Mouse (Mus musculus) liver, postnatal 0 days (tissue): ENCODE results near the gene Sec62. TPM values are rescaled to one million over a fixed set of nuclear protein-coding genes. Genes with fewer than 3 reads are reported as not detected.
"Not testable (repeated sequence)": the region's sequence is repeated elsewhere in the genome, so short reads cannot be mapped to it uniquely, and the experiment has no call there.

ENCODE experiments used
- ATAC-seq: fragments of 200-750 bp; cut with Nextera tagmentation; 2 replicates; pipeline ENCODE4 v1.8.0; 2017; ENCODE audit warnings: mild to moderate bottlenecking, moderate library complexity
- DNase-seq: peaks from one replicate; pipeline ENCODE4 v3.0.0-alpha.2; 2016
- H3K27ac ChIP-seq: fragments of 300-500 bp; sonication (generic); 2 replicates; pipeline ENCODE4 v1.5.1; 2014; ENCODE audit warnings: antibody characterized with exemption, moderate library complexity, mild to moderate bottlenecking, low read depth
- H3K27me3 ChIP-seq: fragments of 300-500 bp; sonication (generic); 2 replicates; pipeline ENCODE4 v1.6.1; 2014; ENCODE audit warnings: low read length, control low read depth, mixed read lengths; ENCODE audit not compliant: insufficient read depth
- H3K36me3 ChIP-seq: fragments of 300-500 bp; sonication (generic); replicated peaks from 2 replicates; pipeline ENCODE4 v1.6.1; 2014; ENCODE audit warnings: mild to moderate bottlenecking, control low read depth, low read length, moderate library complexity, mixed read lengths; ENCODE audit not compliant: insufficient read depth
- H3K4me1 ChIP-seq: fragments of 300-500 bp; sonication (generic); 2 replicates; pipeline ENCODE4 v1.6.1; 2014; ENCODE audit warnings: antibody characterized with exemption, mild to moderate bottlenecking, control low read depth; ENCODE audit not compliant: insufficient read depth
- H3K4me2 ChIP-seq: fragments of 300-500 bp; sonication (generic); 2 replicates; pipeline ENCODE4 v1.6.1; 2014; ENCODE audit warnings: low read depth, mild to moderate bottlenecking, low read length, moderate library complexity, mixed read lengths
- H3K4me3 ChIP-seq: fragments of 300-500 bp; sonication (generic); 2 replicates; pipeline ENCODE4 v1.5.1; 2014; ENCODE audit warnings: low read depth, low read length
- H3K9ac ChIP-seq: fragments of 300-500 bp; sonication (generic); replicated peaks from 2 replicates; pipeline ENCODE4 v1.6.1; 2014; ENCODE audit warnings: mild to moderate bottlenecking, moderate library complexity
- H3K9me3 ChIP-seq: fragments of 300-500 bp; sonication (generic); 2 replicates; pipeline ENCODE4 v1.6.1; 2016; ENCODE audit warnings: mild to moderate bottlenecking, control low read depth, low read length, mixed read lengths
- CTCF ChIP-seq: sonication (generic); IDR thresholded peaks from 2 replicates; pipeline ENCODE4 v1.5.1; 2016; ENCODE audit warnings: antibody characterized with exemption, low read depth
- EP300 ChIP-seq: IDR thresholded peaks from 2 replicates; pipeline ENCODE4 v1.6.1; 2016; ENCODE audit warnings: antibody characterized with exemption, low read depth, mild to moderate bottlenecking
- WGBS: fragments of 180-500 bp; shearing (Covaris S2); extraction: QIAGEN DNeasy Blood & Tissue Kit; methylation state at CpG from one replicate; pipeline ENCODE4 v1.1.7; 2014; ENCODE audit not compliant: insufficient replicate concordance; 5-methylcytosine and 5-hydroxymethylcytosine counted together
- polyA plus RNA-seq: library from polyadenylated mRNA; unstranded; fragments of >200 nt; fragmentation: Nextera tagmentation; extraction: Ambion mirVana; gene quantifications from 2 replicates; pipeline ENCODE4 v1.2.1, GENCODE M21; 2015

Gene Sec62
- polyA plus RNA-seq, 1 experiment from 2014 or later = 90.8 TPM

- H3K4me2 ChIP-seq = no peak overlapping the region
- peak; percentile 75 for ATAC-seq
- no peak overlapping the region for H3K4me3 ChIP-seq
- no peaks in the 10 kb centered on the region for H3K36me3 ChIP-seq
- H3K9ac ChIP-seq = no peak overlapping the region
- no peak overlapping the region for H3K27ac ChIP-seq
- WGBS = 59% methylated on average over 1 of the region's 1 CpGs
- H3K4me1 ChIP-seq = no peaks in the 10 kb centered on the region
- TF ChIP-seq EP300 = no peak
- no peak for TF ChIP-seq CTCF
- H3K9me3 ChIP-seq = no peaks in the 10 kb centered on the region
- no peak for DNase-seq
- no peaks in the 10 kb centered on the region for H3K27me3 ChIP-seq
Measured at GRCm38 (mm10) chr3:30847413-30847812, 54.7 kb downstream of the Sec62 start.

GRCm38 (mm10) chr3:30851422-30851821 is 58.7 kb downstream of the Sec62 start:
- H3K4me3 ChIP-seq = no peak overlapping the region

DNA sequence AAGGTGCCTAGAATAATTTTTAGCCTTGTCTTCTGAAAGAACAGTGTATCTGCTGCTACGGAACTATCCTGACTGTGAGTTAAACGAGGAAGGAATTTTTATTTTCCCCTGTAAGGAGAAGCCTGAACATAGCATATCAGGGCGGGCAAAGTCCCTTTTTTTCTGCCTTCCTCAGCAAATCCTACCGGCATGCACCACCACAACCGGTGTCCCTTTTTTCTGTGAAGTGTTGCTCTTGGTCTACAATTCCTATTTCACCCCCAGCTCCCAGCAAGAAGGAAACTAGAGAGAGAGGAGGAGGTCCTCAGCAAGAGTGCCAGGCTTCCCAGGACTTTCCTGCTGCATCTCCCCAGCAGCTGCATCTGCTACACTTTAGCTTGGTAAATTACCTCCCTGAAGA is 60.9 kb downstream of the Sec62 start:
- ATAC-seq (no peak), DNase-seq (no peak)
- TF ChIP-seq EP300 = no peak
- no peak for TF ChIP-seq CTCF
- no peak overlapping the region for H3K4me3 ChIP-seq
- no peak overlapping the region for H3K4me2 ChIP-seq
- H3K9ac ChIP-seq = no peak overlapping the region
- no peaks in the 10 kb centered on the region for H3K9me3 ChIP-seq
- no peaks in the 10 kb centered on the region for H3K36me3 ChIP-seq
- 62% methylated on average over 5 of the region's 5 CpGs for WGBS
- peaks cover 9% of the 10 kb centered on the region; the same call in 1 of the 2 replicates for H3K27me3 ChIP-seq
- H3K27ac ChIP-seq = no peak overlapping the region
- H3K4me1 ChIP-seq = peaks cover 6% of the 10 kb centered on the region

More at GRCm38 (mm10) chr3:30851422-30851821, 58.7 kb downstream of the Sec62 start:
- Histone ChIP-seq H3K36me3 (no peaks in the 10 kb centered on the region), H3K27me3 (peaks cover 8% of the 10 kb centered on the region; the same call in 1 of the 2 replicates), H3K4me2 (no peak overlapping the region), H3K4me1 (peaks cover 6% of the 10 kb centered on the region), H3K9me3 (no peaks in the 10 kb centered on the region), H3K27ac (no peak overlapping the region), H3K9ac (no peak overlapping the region)
- TF ChIP-seq CTCF = no peak
- TF ChIP-seq EP300 = no peak
- 51% methylated on average over 6 of the region's 6 CpGs for WGBS
- ATAC-seq (no peak), DNase-seq (no peak)

- WGBS = 2% methylated on average over 65 of the region's 75 CpGs
- H3K9me3 ChIP-seq = no peaks in the 10 kb centered on the region
- peak within 1 kb of the TSS; percentile 64 for H3K4me3 ChIP-seq
- H3K4me2 ChIP-seq = peak within 1 kb of the TSS; percentile 94
- H3K4me1 ChIP-seq = peaks cover 6% of the 10 kb centered on the region
- ATAC-seq (peak; percentile 87), DNase-seq (peak; percentile 81)
- no peaks in the 10 kb centered on the region for H3K36me3 ChIP-seq
- H3K27me3 ChIP-seq = peaks cover 9% of the 10 kb centered on the region; the same call in 1 of the 2 replicates
- peak within 1 kb of the TSS; percentile 73 for H3K9ac ChIP-seq
- TF ChIP-seq EP300 (no peak), CTCF (peak; percentile 78)
- H3K27ac ChIP-seq = peak within 1 kb of the TSS; percentile 71
Measured at GRCm38 (mm10) chr3:30855604-30856458, 63.2 kb downstream of the Sec62 start, which contains the start of gene Gpr160. Gpr160 (plus strand) TSS chr3:30855950.

- H3K4me2 ChIP-seq, H3K36me3 ChIP-seq, H3K9ac ChIP-seq, H3K27me3 ChIP-seq, H3K4me3 ChIP-seq, DNase-seq, ATAC-seq, H3K9me3 ChIP-seq, H3K27ac ChIP-seq: not testable (repeated sequence)
- peaks cover 17% of the 10 kb centered on the region for H3K4me1 ChIP-seq
- WGBS = 79% methylated on average over 8 of the region's 8 CpGs
Measured at GRCm38 (mm10) chr3:30859599-30859998, 66.9 kb downstream of the Sec62 start.

DNA sequence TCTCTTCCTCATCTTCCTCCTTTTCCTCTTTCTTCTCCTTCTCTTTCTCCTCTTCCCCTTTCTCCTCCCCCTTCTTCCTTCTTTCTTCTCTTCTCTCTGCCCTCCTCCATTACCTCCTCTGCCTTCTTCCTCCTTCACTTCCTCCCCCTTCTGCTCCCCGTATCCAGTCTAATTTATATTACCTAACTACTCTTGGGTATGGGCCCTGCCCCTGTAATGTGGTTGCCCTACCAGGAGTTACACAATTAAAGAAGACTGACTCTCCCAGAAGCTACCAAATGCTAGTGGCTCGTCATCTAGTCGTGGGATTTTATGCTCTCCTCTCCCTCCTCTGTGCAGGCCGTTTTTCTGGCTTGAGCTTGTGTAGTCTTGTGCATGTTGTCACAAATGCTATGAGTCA is 68.0 kb downstream of the Sec62 start:
- WGBS = 64% methylated on average over 4 of the region's 4 CpGs
- peaks cover 8% of the 10 kb centered on the region; the same call in 1 of the 2 replicates for H3K27me3 ChIP-seq
- TF ChIP-seq EP300 (no peak), CTCF (no peak)
- H3K4me2 ChIP-seq = no peak overlapping the region
- H3K4me3 ChIP-seq = no peak overlapping the region
- H3K27ac ChIP-seq = no peak overlapping the region
- H3K9ac ChIP-seq = no peak overlapping the region
- no peaks in the 10 kb centered on the region for H3K9me3 ChIP-seq
- ATAC-seq (no peak), DNase-seq (no peak)
- H3K36me3 ChIP-seq = no peaks in the 10 kb centered on the region
- peaks cover 14% of the 10 kb centered on the region for H3K4me1 ChIP-seq
